Mouse (Mus musculus) liver, embryonic 14.5 days (tissue): ENCODE measurements around the gene Fndc7.

ENCODE experiments used
- CTCF ChIP-seq: IDR thresholded peaks from 2 replicates; pipeline ENCODE4 v1.5.1; 2016; ENCODE audit warnings: antibody characterized with exemption, low read depth, control low read depth
- EP300 ChIP-seq: IDR thresholded peaks from 2 replicates; pipeline ENCODE4 v1.6.1; 2016; ENCODE audit warnings: antibody characterized with exemption, low read depth

- no peak for TF ChIP-seq CTCF
- TF ChIP-seq EP300, result no peak
Measured at GRCm38 (mm10) chr3:108844026-108844425, 45.8 kb downstream of the Fndc7 start.
